Mouse (Mus musculus): ENCODE data around the gene Armcx6. TPM values are rescaled to one million over a fixed set of nuclear protein-coding genes. Genes with fewer than 3 reads are reported as not detected.
A peak's percentile ranks its signal among the peaks of the same experiment; 100 is the strongest.
"Not testable (repeated sequence)": the region's sequence is repeated elsewhere in the genome, so short reads cannot be mapped to it uniquely, and the experiment has no call there.

The Armcx6 gene
- polyA plus RNA-seq, 1 experiment from 2014 or later = 49.7 TPM

DNA sequence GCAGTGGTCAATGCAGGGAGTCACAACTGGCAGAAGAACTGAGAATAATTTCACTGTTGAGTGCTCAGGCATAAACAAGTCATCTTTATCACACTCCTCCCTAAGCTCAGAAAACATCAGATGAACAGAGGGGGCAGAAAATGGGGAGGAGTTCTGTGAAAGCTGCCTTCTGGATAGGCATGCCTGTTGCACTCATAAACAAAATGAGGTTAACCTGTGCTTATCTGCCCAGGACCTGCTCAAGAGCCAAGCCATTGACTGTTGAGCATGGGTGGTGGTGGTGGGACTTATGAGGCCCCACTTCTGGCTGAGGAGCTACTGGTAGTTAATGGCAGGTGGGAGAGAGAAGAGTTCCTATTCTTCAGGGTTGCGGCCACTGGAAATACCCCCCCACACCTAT, 13.4 kb downstream of the Armcx6 start:
- H3K36me3 ChIP-seq = no peaks in the 10 kb centered on the region
- H3K4me3 ChIP-seq (replicated peaks) = no peak overlapping the region
- H3K9ac ChIP-seq (replicated peaks) = no peak overlapping the region
- H3K9me3 ChIP-seq (replicated peaks) = no peaks in the 10 kb centered on the region
- H3K27me3 ChIP-seq (replicated peaks) = peaks cover 3% of the 10 kb centered on the region; the same call in 1 of the 2 replicates
- ATAC-seq (ENCODE audit: low FRiP score) = no peak
- WGBS = 95% methylated on average over 1 of the region's 1 CpGs
- no peaks in the 10 kb centered on the region for H3K4me1 ChIP-seq
- H3K4me2 ChIP-seq = no peak overlapping the region
- no peak overlapping the region for H3K27ac ChIP-seq (replicated peaks)

DNA sequence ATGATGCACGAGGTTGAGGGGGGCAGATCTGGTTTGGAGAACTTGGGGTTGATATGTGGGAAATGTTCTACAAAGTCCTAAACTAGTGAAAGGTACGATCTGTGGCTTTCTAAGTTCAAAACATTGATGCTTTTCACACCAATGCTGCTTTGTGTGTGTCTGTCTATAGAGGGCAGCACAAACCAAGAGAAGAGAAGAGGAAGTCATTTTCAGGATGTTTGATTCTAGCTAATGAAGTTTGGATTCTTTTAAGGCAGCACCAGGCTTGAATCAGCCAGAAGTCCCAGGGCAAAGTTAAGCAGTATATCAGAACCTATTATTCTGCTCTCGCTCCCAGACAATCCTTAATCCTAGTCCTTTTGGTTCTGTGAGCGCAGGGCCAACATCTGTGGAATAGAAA, 21.4 kb downstream of the Armcx6 start:
- Histone ChIP-seq H3K4me3 (replicated peaks) (no peak overlapping the region), H3K36me3 (no peaks in the 10 kb centered on the region), H3K4me1 (no peaks in the 10 kb centered on the region), H3K9ac (replicated peaks) (no peak overlapping the region), H3K4me2 (no peak overlapping the region), H3K27ac (replicated peaks) (no peak overlapping the region), H3K9me3 (replicated peaks) (no peaks in the 10 kb centered on the region), H3K27me3 (replicated peaks) (peaks cover 3% of the 10 kb centered on the region; the same call in 1 of the 2 replicates)
- WGBS = 51% methylated on average over 4 of the region's 4 CpGs
- ATAC-seq (ENCODE audit: low FRiP score) = no peak

DNA sequence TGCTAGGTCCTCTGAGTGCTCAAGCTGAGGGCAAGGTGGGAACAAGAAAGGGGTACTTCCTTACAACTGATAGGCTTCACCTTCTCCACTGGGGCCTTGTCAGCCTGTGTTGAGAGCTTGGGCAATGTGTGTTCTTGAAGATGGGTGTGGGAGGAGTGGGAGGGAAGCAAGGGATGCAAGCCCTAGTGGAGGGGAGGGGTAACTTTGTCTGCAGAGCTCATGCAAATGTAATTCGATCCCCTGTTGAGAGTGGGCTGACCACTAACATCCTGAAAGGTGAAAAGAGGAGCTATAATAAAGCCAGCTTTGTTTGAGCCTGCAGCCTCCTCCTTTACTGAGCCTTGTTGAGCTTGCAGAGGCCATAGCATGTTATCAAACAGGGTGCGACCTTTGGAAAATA, 27.5 kb downstream of the Armcx6 start:
- H3K4me1 ChIP-seq; H3K9me3 ChIP-seq (replicated peaks); H3K27me3 ChIP-seq (replicated peaks); H3K36me3 ChIP-seq; H3K27ac ChIP-seq (replicated peaks); H3K9ac ChIP-seq (replicated peaks); H3K4me3 ChIP-seq (replicated peaks); ATAC-seq (ENCODE audit: low FRiP score); H3K4me2 ChIP-seq: not testable (repeated sequence)
- 30% methylated on average over 2 of the region's 2 CpGs for WGBS

DNA sequence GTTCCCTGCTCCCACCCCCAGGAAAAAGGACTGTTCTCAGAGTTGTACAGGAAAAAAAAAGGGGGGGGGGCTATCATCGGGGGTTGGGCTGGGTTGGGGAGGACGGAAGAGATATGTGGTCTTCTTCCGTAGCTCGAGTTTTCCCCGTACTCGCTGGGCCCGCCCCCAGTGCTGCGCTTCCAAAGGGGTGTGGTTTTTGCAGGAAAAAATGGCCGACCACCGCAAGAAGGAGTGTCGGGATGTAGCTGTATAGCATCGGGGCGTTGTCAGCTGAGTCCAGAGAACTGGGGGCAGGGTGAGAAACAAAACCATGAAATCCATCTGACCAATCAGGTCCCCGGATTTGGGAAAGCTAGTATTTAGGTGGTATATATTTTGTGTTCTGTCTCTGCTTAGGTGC, 32.7 kb downstream of the Armcx6 start:
- peak; percentile 91 for ATAC-seq (ENCODE audit: low FRiP score)
- H3K4me2 ChIP-seq = peak overlapping the region; percentile 52
- peak overlapping the region; percentile 91 for H3K27ac ChIP-seq (replicated peaks)
- peak overlapping the region; percentile 52 for H3K4me3 ChIP-seq (replicated peaks)
- H3K36me3 ChIP-seq = peaks cover 8% of the 10 kb centered on the region
- peak overlapping the region; percentile 61 for H3K9ac ChIP-seq (replicated peaks)
- no peaks in the 10 kb centered on the region for H3K9me3 ChIP-seq (replicated peaks)
- WGBS = 26% methylated on average over 14 of the region's 14 CpGs
- 0 out of 2 replicates have a peak, but pooled peaks cover 6% of the 10 kb centered on the region for H3K4me1 ChIP-seq
- no peaks in the 10 kb centered on the region; the same call in 1 of the 2 replicates for H3K27me3 ChIP-seq (replicated peaks)

- Histone ChIP-seq H3K36me3 (peaks cover 8% of the 10 kb centered on the region), H3K4me1 (0 out of 2 replicates have a peak, but pooled peaks cover 6% of the 10 kb centered on the region), H3K9me3 (replicated peaks) (no peaks in the 10 kb centered on the region), H3K27ac (replicated peaks) (peak within 1 kb of the TSS; percentile 91), H3K4me3 (replicated peaks) (peak within 1 kb of the TSS; percentile 52), H3K4me2 (peak within 1 kb of the TSS; percentile 52), H3K27me3 (replicated peaks) (no peaks in the 10 kb centered on the region; the same call in 1 of the 2 replicates), H3K9ac (replicated peaks) (peak within 1 kb of the TSS; percentile 61)
- WGBS = 23% methylated on average over 16 of the region's 16 CpGs
- ATAC-seq (ENCODE audit: low FRiP score) = peak; percentile 96
Observed at GRCm38 (mm10) chrX:134717752-134718308, 33.4 kb downstream of the Armcx6 start, which contains the start of gene Armcx1. Armcx1 (plus strand) TSS chrX:134717963.

DNA sequence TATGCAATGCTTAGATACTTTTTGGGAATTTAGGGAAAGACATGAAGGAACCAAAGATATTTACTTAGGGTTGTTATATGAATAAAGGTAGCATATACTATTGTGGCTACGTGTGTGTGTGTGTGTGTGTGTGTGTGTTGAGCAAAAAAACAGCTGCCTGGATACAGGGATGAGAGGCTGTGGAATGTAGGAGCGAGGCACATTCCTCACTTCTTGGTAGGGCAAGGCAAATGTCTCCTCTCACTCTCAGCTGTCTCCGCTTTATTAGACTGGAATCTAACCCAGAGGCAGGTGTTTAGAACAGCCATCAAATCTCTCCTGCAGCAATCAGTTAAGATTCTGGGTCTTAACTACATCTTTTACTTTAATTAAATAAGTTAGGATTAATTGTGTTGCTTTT, 34.4 kb downstream of the Armcx6 start:
- H3K4me3 ChIP-seq (replicated peaks) = no peak overlapping the region
- no peak overlapping the region for H3K9ac ChIP-seq (replicated peaks)
- no peaks in the 10 kb centered on the region for H3K9me3 ChIP-seq (replicated peaks)
- ATAC-seq (ENCODE audit: low FRiP score) = no peak
- H3K27me3 ChIP-seq (replicated peaks) = no peaks in the 10 kb centered on the region; the same call in 1 of the 2 replicates
- WGBS = 20% methylated on average over 3 of the region's 3 CpGs
- 0 out of 2 replicates have a peak, but pooled peaks cover 6% of the 10 kb centered on the region for H3K4me1 ChIP-seq
- H3K4me2 ChIP-seq = no peak overlapping the region
- peaks cover 8% of the 10 kb centered on the region for H3K36me3 ChIP-seq
- no peak overlapping the region for H3K27ac ChIP-seq (replicated peaks)

Small RNA genes lying within 50 kb of the gene (microRNA-seq; reads per million reads assigned to microRNA genes)
- gene Mir7093 = not detected

Other genes starting within 250 kb of the Armcx6 start
- gene Timm8a1, start 209.6 kb downstream of the Armcx6 start, polyA plus RNA-seq (2015; fragmentation: Nextera tagmentation; extraction: Ambion mirVana) = 51.9 and 62.5 TPM in 2 replicates
- gene Btk, start 167.8 kb downstream of the Armcx6 start, polyA plus RNA-seq (2015; fragmentation: Nextera tagmentation; extraction: Ambion mirVana) = 0.75 and 2.6 TPM in 2 replicates
- gene Rpl36a, start 165.8 kb downstream of the Armcx6 start, polyA plus RNA-seq (2015; fragmentation: Nextera tagmentation; extraction: Ambion mirVana) = 184 and 216 TPM in 2 replicates
- gene Gla, start 150.3 kb downstream of the Armcx6 start, polyA plus RNA-seq (2015; fragmentation: Nextera tagmentation; extraction: Ambion mirVana) = 4.1 and 7.2 TPM in 2 replicates
- 134 and 144 TPM in 2 replicates for gene Hnrnph2, start 150.2 kb downstream of the Armcx6 start, polyA plus RNA-seq (2015; fragmentation: Nextera tagmentation; extraction: Ambion mirVana)
- 4.7 and 5.4 TPM in 2 replicates for gene Armcx4, start 64.9 kb downstream of the Armcx6 start, polyA plus RNA-seq (2015; fragmentation: Nextera tagmentation; extraction: Ambion mirVana)
- 108 and 119 TPM in 2 replicates for gene Armcx1, start 33.5 kb downstream of the Armcx6 start, polyA plus RNA-seq (2015; fragmentation: Nextera tagmentation; extraction: Ambion mirVana)
- 99.9 and 101 TPM in 2 replicates for gene Armcx3, start 5.2 kb upstream of the Armcx6 start, polyA plus RNA-seq (2015; fragmentation: Nextera tagmentation; extraction: Ambion mirVana)
- gene Armcx2, start 57.8 kb upstream of the Armcx6 start, polyA plus RNA-seq (2015; fragmentation: Nextera tagmentation; extraction: Ambion mirVana) = 78.0 and 78.6 TPM in 2 replicates
- gene Nxf2, start 213.3 kb upstream of the Armcx6 start, polyA plus RNA-seq (2015; fragmentation: Nextera tagmentation; extraction: Ambion mirVana) = 0.19 and 0.36 TPM in 2 replicates

Measured in neural tube, embryonic 15.5 days (tissue).